Mouse (Mus musculus) ZHBTc4 (cell line): ENCODE measurements around the gene Hnrnpc.

Experiments
- DNase-seq: peaks from one replicate; pipeline ENCODE4 v3.0.0-alpha.2; 2011; ENCODE audit warnings: low read depth, low spot score

The Hnrnpc gene

GRCm38 (mm10) chr14:52103856-52104676 is at the start of gene Hnrnpc:
Hnrnpc (minus strand) TSS chr14:52104028.
- DNase-seq = peak; percentile 100

- no peak for DNase-seq
These were observed 48.8 kb upstream of the Hnrnpc start for GRCm38 (mm10) chr14:52152613-52153012.

- DNase-seq = no peak
These were observed 48.4 kb upstream of the Hnrnpc start for GRCm38 (mm10) chr14:52152179-52152578.

GRCm38 (mm10) chr14:52149888-52150287 is 46.1 kb upstream of the Hnrnpc start:
- no peak for DNase-seq

GRCm38 (mm10) chr14:52146540-52146939 is 42.7 kb upstream of the Hnrnpc start:
- peak; percentile 79 for DNase-seq

- no peak for DNase-seq
These were observed 40.3 kb upstream of the Hnrnpc start for GRCm38 (mm10) chr14:52144165-52144564.

- no peak for DNase-seq
These were observed 37.8 kb upstream of the Hnrnpc start for GRCm38 (mm10) chr14:52141445-52142127.

- no peak for DNase-seq
These were observed 37.0 kb upstream of the Hnrnpc start for GRCm38 (mm10) chr14:52140577-52141444.

- no peak for DNase-seq
These were observed 29.8 kb upstream of the Hnrnpc start for GRCm38 (mm10) chr14:52133584-52133983.

GRCm38 (mm10) chr14:52124636-52125035 is 20.8 kb upstream of the Hnrnpc start:
- no peak for DNase-seq

GRCm38 (mm10) chr14:52123918-52124317 is 20.1 kb upstream of the Hnrnpc start:
- peak; percentile 74 for DNase-seq

- no peak for DNase-seq
These were observed 16.3 kb upstream of the Hnrnpc start for GRCm38 (mm10) chr14:52120169-52120568.

GRCm38 (mm10) chr14:52118823-52119608 is 15.2 kb upstream of the Hnrnpc start:
- DNase-seq = peak; percentile 87

- no peak for DNase-seq
These were observed 14.6 kb upstream of the Hnrnpc start for GRCm38 (mm10) chr14:52118456-52118822.

GRCm38 (mm10) chr14:52117241-52117640 is 13.4 kb upstream of the Hnrnpc start:
- DNase-seq = peak; percentile 34

- DNase-seq = peak; percentile 74
These were observed 10.3 kb upstream of the Hnrnpc start for GRCm38 (mm10) chr14:52114101-52114500.

GRCm38 (mm10) chr14:52110346-52110745 is 6.5 kb upstream of the Hnrnpc start, which contains the start of gene Rpgrip1:
Rpgrip1 (plus strand) TSS chr14:52110704.
- no peak for DNase-seq

- no peak for DNase-seq
These were observed 4.2 kb upstream of the Hnrnpc start for GRCm38 (mm10) chr14:52108025-52108424.

GRCm38 (mm10) chr14:52106741-52107140 is 2.9 kb upstream of the Hnrnpc start:
- DNase-seq = no peak

- DNase-seq = no peak
These were observed 1.5 kb upstream of the Hnrnpc start for GRCm38 (mm10) chr14:52105308-52105707.

GRCm38 (mm10) chr14:52104677-52105285 is 953 bp upstream of the Hnrnpc start:
- DNase-seq = no peak
